Mouse (Mus musculus): ENCODE results near the gene Adam1a. TPM values are rescaled to one million over a fixed set of nuclear protein-coding genes. Genes with fewer than 3 reads are reported as not detected.
"Not testable (repeated sequence)": the region's sequence is repeated elsewhere in the genome, so short reads cannot be mapped to it uniquely, and the experiment has no call there.

Gene Adam1a
- total RNA-seq, 2 experiments from 2014 or later, result 7.7 to 13.9 TPM

GRCm38 (mm10) chr5:121518983-121519382 lies 26.3 kb downstream of the Adam1a start:
- intact Hi-C loops (cut with DNase I), result no loop called here
- no peak for DNase-seq (ENCODE audit: low spot score in 2 of 2)

GRCm38 (mm10) chr5:121510009-121510408 lies 35.3 kb downstream of the Adam1a start:
- intact Hi-C loops (cut with DNase I), result no loop called here
- DNase-seq (ENCODE audit: low spot score in 2 of 2), result no peak

- intact Hi-C loops (cut with DNase I), result no loop called here
- no peak for DNase-seq (ENCODE audit: low spot score in 2 of 2)
Measured at GRCm38 (mm10) chr5:121506846-121507245, 38.4 kb downstream of the Adam1a start.

GRCm38 (mm10) chr5:121503231-121503630 lies 42.1 kb downstream of the Adam1a start, which contains the start of gene Adam1b:
Gene Adam1b (minus strand): TSS chr5:121503435.
- DNase-seq (ENCODE audit: low spot score in 2 of 2), result no peak
- intact Hi-C loops (cut with DNase I), result no loop called here

GRCm38 (mm10) chr5:121501424-121501996 lies 43.8 kb downstream of the Adam1a start:
- DNase-seq (ENCODE audit: low spot score in 2 of 2); intact Hi-C loops (cut with DNase I): not testable (repeated sequence)

GRCm38 (mm10) chr5:121500719-121501118 lies 44.6 kb downstream of the Adam1a start:
- intact Hi-C loops (cut with DNase I), result no loop called here
- DNase-seq (ENCODE audit: low spot score in 2 of 2), result no peak

- DNase-seq (ENCODE audit: low spot score in 2 of 2), result peak; percentile 72 to 75
- intact Hi-C loops (cut with DNase I), result no loop called here
Measured at GRCm38 (mm10) chr5:121493305-121493704, 52.0 kb downstream of the Adam1a start.

GRCm38 (mm10) chr5:121484801-121485200 lies 60.5 kb downstream of the Adam1a start:
- no peak for DNase-seq (ENCODE audit: low spot score in 2 of 2)
- intact Hi-C loops (cut with DNase I), result no loop called here

GRCm38 (mm10) chr5:121477680-121478079 lies 67.6 kb downstream of the Adam1a start:
- DNase-seq (ENCODE audit: low spot score in 2 of 2), result no peak
- intact Hi-C loops (cut with DNase I), result loop anchor here (2.0 kb wide), 1 partner anchor 29 kb away; no protein-coding TSS in a partner anchor

- intact Hi-C loops (cut with DNase I), result loop anchor here (2.0 kb wide), 1 partner anchor 27 kb away; no protein-coding TSS in a partner anchor
- no peak for DNase-seq (ENCODE audit: low spot score in 2 of 2)
Measured at GRCm38 (mm10) chr5:121476040-121476439, 69.2 kb downstream of the Adam1a start.

GRCm38 (mm10) chr5:121474610-121475009 lies 70.7 kb downstream of the Adam1a start:
- intact Hi-C loops (cut with DNase I), result no loop called here

GRCm38 (mm10) chr5:121472411-121472810 lies 72.9 kb downstream of the Adam1a start:
- no peak for DNase-seq (ENCODE audit: low spot score in 2 of 2)
- intact Hi-C loops (cut with DNase I), result no loop called here

More at GRCm38 (mm10) chr5:121474610-121475009, 70.7 kb downstream of the Adam1a start:
- no peak for DNase-seq (ENCODE audit: low spot score in 2 of 2)

GRCm38 (mm10) chr5:121469566-121469965 lies 75.7 kb downstream of the Adam1a start:
- intact Hi-C loops (cut with DNase I), result no loop called here
- no peak for DNase-seq (ENCODE audit: low spot score in 2 of 2)

Other genes starting within 250 kb of the Adam1a start
- gene Trafd1, start 159.8 kb downstream of the Adam1a start, total RNA-seq (2021), result 10 to 100 TPM; 83.3 to 93.0 TPM
- gene Naa25, start 147.5 kb downstream of the Adam1a start, total RNA-seq (2021), result 10 to 100 TPM; 39.4 to 40.7 TPM
- 1 to 10 TPM; 9.2 to 9.4 TPM for gene Tmem116, start 93.6 kb downstream of the Adam1a start, total RNA-seq (2021)
- 100 to 1,000 TPM; 140 to 151 TPM for gene Erp29, start 93.0 kb downstream of the Adam1a start, total RNA-seq (2021)
- under 1 TPM in 1 of 2 experiments, not detected in 1; 0.10 TPM for gene Adam1b, start 42.0 kb downstream of the Adam1a start, total RNA-seq (2021)
- not detected for gene Gm42878, start within 50 bp of the Adam1a start, total RNA-seq (2021)
- gene Mapkapk5, start 423 bp upstream of the Adam1a start, total RNA-seq (2021), result 10 to 100 TPM; 59.5 to 67.7 TPM
- gene Aldh2, start 48.3 kb upstream of the Adam1a start, total RNA-seq (2021), result 100 to 1,000 TPM; 109 to 120 TPM
- 1 to 10 TPM; 5.4 to 6.6 TPM for gene Acad12, start 73.5 kb upstream of the Adam1a start, total RNA-seq (2021)
- 1 to 10 TPM; 4.0 to 5.3 TPM for gene Acad10, start 115.0 kb upstream of the Adam1a start, total RNA-seq (2021)
- gene Brap, start 115.1 kb upstream of the Adam1a start, total RNA-seq (2021), result 10 to 100 TPM; 64.5 to 69.5 TPM
- 100 to 1,000 TPM; 204 to 251 TPM for gene Atxn2, start 165.9 kb upstream of the Adam1a start, total RNA-seq (2021)

All from left cerebral cortex, postnatal 36 days (tissue).